In genomic region chr13:59656316-59656832, GRCm38 (mm10) we compare ENCODE assay signal across 9 mouse cellular contexts. TPM values are rescaled to one million over a fixed set of nuclear protein-coding genes. Genes with fewer than 3 reads are reported as not detected.
DNase-seq lines count a peak whose midpoint lies in the region; ATAC-seq and TF ChIP-seq lines count a peak whose summit lies in the region.
"Had no signal": no experiment of that assay in that cellular context is flagged by ENCODE, and none has a peak within 500 bp of the region (broad histone marks: within the 10 kb centered on the region; RNA-seq: fewer than 3 reads in every experiment).

No protein-coding gene starts in this region.

- H3K4me2 ChIP-seq in hindbrain, postnatal 0 days (ENCODE audit: low read depth, low read length) = no peak overlapping the region
- no peak overlapping the region for H3K4me2 ChIP-seq in midbrain, embryonic 15.5 days

- no peaks in the 10 kb centered on the region for H3K27me3 ChIP-seq in hindbrain, embryonic 10.5 days (ENCODE audit: insufficient read depth, poor library complexity, severe bottlenecking)
- H3K27me3 ChIP-seq in hindbrain, postnatal 0 days (ENCODE audit: insufficient read depth, low read length) = no peaks in the 10 kb centered on the region
- H3K27me3 ChIP-seq in midbrain, embryonic 15.5 days (replicated peaks) = no peaks in the 10 kb centered on the region

- H3K36me3 ChIP-seq in hindbrain, embryonic 10.5 days = peaks cover 89% of the 10 kb centered on the region
- H3K36me3 ChIP-seq in hindbrain, postnatal 0 days (ENCODE audit: insufficient read depth, low read length) = no peaks in the 10 kb centered on the region
- H3K36me3 ChIP-seq in midbrain, embryonic 15.5 days (replicated peaks) = no peaks in the 10 kb centered on the region

- ATAC-seq in hindbrain, postnatal 0 days = no peak
- no peak for ATAC-seq in midbrain, embryonic 15.5 days (replicated peaks)

- H3K27ac ChIP-seq in hindbrain, embryonic 10.5 days = peak overlapping the region; percentile 92
- no peak overlapping the region for H3K27ac ChIP-seq in hindbrain, postnatal 0 days
- peak overlapping the region; percentile 61 for H3K27ac ChIP-seq in midbrain, embryonic 15.5 days
- H3K27ac ChIP-seq: macrophage had no signal

- no peak overlapping the region for H3K9ac ChIP-seq in hindbrain, postnatal 0 days (replicated peaks; ENCODE audit: low read length)
- no peak overlapping the region for H3K9ac ChIP-seq in midbrain, embryonic 15.5 days

- peak overlapping the region; percentile 14; the same call in 1 of the 2 replicates for H3K4me3 ChIP-seq in hindbrain, embryonic 10.5 days
- H3K4me3 ChIP-seq in hindbrain, postnatal 0 days (ENCODE audit: low read length) = no peak overlapping the region
- H3K4me3 ChIP-seq in midbrain, embryonic 15.5 days = no peak overlapping the region

- no peak for DNase-seq in hindbrain, embryonic 10.5 days (ENCODE audit: low spot score)
- no peak for DNase-seq in hindbrain, postnatal 0 days (ENCODE audit: low spot score)
- DNase-seq in ES-CJ7 (ENCODE audit: low read depth, low spot score) = peak; percentile 80
- peak; percentile 74 for DNase-seq in induced T-regulatory cell, adult 2 months (ENCODE audit: low read depth)
- DNase-seq in urinary bladder, adult 2 months (ENCODE audit: low spot score) = no peak
- no peak for DNase-seq in adrenal gland, adult 2 months
- no peak for DNase-seq in adrenal gland, postnatal 10 days

- peaks cover 13% of the 10 kb centered on the region for H3K9me3 ChIP-seq in hindbrain, embryonic 10.5 days
- H3K9me3 ChIP-seq in hindbrain, postnatal 0 days (ENCODE audit: low read length) = no peaks in the 10 kb centered on the region
- H3K9me3 ChIP-seq in midbrain, embryonic 15.5 days = no peaks in the 10 kb centered on the region

- TF ChIP-seq CTCF in hindbrain, postnatal 0 days (IDR thresholded peaks at IDR 0.05; ENCODE audit: low read depth) = no peak

- peaks cover 76% of the 10 kb centered on the region for H3K4me1 ChIP-seq in hindbrain, embryonic 10.5 days (replicated peaks)
- peaks cover 7% of the 10 kb centered on the region for H3K4me1 ChIP-seq in hindbrain, postnatal 0 days (ENCODE audit: insufficient read depth, low read length)
- peaks cover 21% of the 10 kb centered on the region for H3K4me1 ChIP-seq in midbrain, embryonic 15.5 days

- 68% methylated on average over 10 of the region's 10 CpGs for WGBS in hindbrain, embryonic 10.5 days
- 49% methylated on average over 10 of the region's 10 CpGs for WGBS in hindbrain, postnatal 0 days
- 54% methylated on average over 10 of the region's 10 CpGs for WGBS in midbrain, embryonic 15.5 days

RNA-seq across cellular contexts. Expression of gene Golm1, which starts 19.2 kb away (rescaled TPM):
- 144 and 181 TPM in 2 replicates for polyA plus RNA-seq in hindbrain, embryonic 10.5 days (2016; fragmentation: Nextera tagmentation; extraction: Ambion mirVana)
- 16.8 and 17.9 TPM in 2 replicates for total RNA-seq in hindbrain, postnatal 0 days (2014; rRNA removed)
- 20.2 and 22.9 TPM in 2 replicates for polyA plus RNA-seq in hindbrain, postnatal 0 days (2015; fragmentation: Nextera tagmentation; extraction: Ambion mirVana)
- 31.0 and 32.8 TPM in 2 replicates for polyA plus RNA-seq in midbrain, embryonic 15.5 days (2015; fragmentation: Nextera tagmentation; extraction: Ambion mirVana)
- polyA plus RNA-seq in urinary bladder, adult 2 months (2012; rRNA removed) = 8.8 and 10.1 TPM in 2 replicates
- 10 to 100 TPM in 1 of 2 experiments, 1 to 10 TPM in 1; 6.7 to 10.4 TPM for total RNA-seq in adrenal gland, adult 2 months (2021)
- polyA plus RNA-seq in adrenal gland, adult 2 months (2012; rRNA removed) = 1.2 and 1.4 TPM in 2 replicates
- total RNA-seq in adrenal gland, postnatal 10 days (2021) = 10 to 100 TPM; 13.8 to 17.0 TPM

RNA-seq across cellular contexts. Expression of gene 4921517D22Rik, which starts 37.5 kb away (rescaled TPM):
- polyA plus RNA-seq in hindbrain, embryonic 10.5 days (2016; fragmentation: Nextera tagmentation; extraction: Ambion mirVana) = not detected in 2 replicates
- total RNA-seq in hindbrain, postnatal 0 days (2014; rRNA removed) = not detected in 2 replicates
- polyA plus RNA-seq in hindbrain, postnatal 0 days (2015; fragmentation: Nextera tagmentation; extraction: Ambion mirVana) = not detected in 2 replicates
- polyA plus RNA-seq in midbrain, embryonic 15.5 days (2015; fragmentation: Nextera tagmentation; extraction: Ambion mirVana) = not detected in 2 replicates
- not detected in 2 replicates for polyA plus RNA-seq in urinary bladder, adult 2 months (2012; rRNA removed)
- total RNA-seq in adrenal gland, adult 2 months (2021) = not detected
- polyA plus RNA-seq in adrenal gland, adult 2 months (2012; rRNA removed) = not detected in 2 replicates
- not detected for total RNA-seq in adrenal gland, postnatal 10 days (2021)
- polyA plus RNA-seq: macrophage had no signal

RNA-seq across cellular contexts. Expression of gene Spata31d1a, which starts 53.8 kb away (rescaled TPM):
- 0.05 TPM in 1 of 2 replicates, not detected in the other for polyA plus RNA-seq in hindbrain, embryonic 10.5 days (2016; fragmentation: Nextera tagmentation; extraction: Ambion mirVana)
- total RNA-seq in hindbrain, postnatal 0 days (2014; rRNA removed) = not detected in 2 replicates
- polyA plus RNA-seq in hindbrain, postnatal 0 days (2015; fragmentation: Nextera tagmentation; extraction: Ambion mirVana) = 0.09 and 0.16 TPM in 2 replicates
- 0.17 and 0.26 TPM in 2 replicates for polyA plus RNA-seq in midbrain, embryonic 15.5 days (2015; fragmentation: Nextera tagmentation; extraction: Ambion mirVana)
- polyA plus RNA-seq in urinary bladder, adult 2 months (2012; rRNA removed) = not detected in 2 replicates
- total RNA-seq in adrenal gland, adult 2 months (2021) = not detected
- polyA plus RNA-seq in adrenal gland, adult 2 months (2012; rRNA removed) = not detected in 2 replicates
- total RNA-seq in adrenal gland, postnatal 10 days (2021) = not detected
- polyA plus RNA-seq: macrophage had no signal

RNA-seq across cellular contexts. Expression of gene Spata31d1b, which starts 55.7 kb away (rescaled TPM):
- 0.04 TPM in 1 of 2 replicates, not detected in the other for polyA plus RNA-seq in hindbrain, embryonic 10.5 days (2016; fragmentation: Nextera tagmentation; extraction: Ambion mirVana)
- total RNA-seq in hindbrain, postnatal 0 days (2014; rRNA removed) = 0.21 TPM in 1 of 2 replicates, not detected in the other
- polyA plus RNA-seq in hindbrain, postnatal 0 days (2015; fragmentation: Nextera tagmentation; extraction: Ambion mirVana) = not detected in 2 replicates
- polyA plus RNA-seq in midbrain, embryonic 15.5 days (2015; fragmentation: Nextera tagmentation; extraction: Ambion mirVana) = not detected in 2 replicates
- not detected in 2 replicates for polyA plus RNA-seq in urinary bladder, adult 2 months (2012; rRNA removed)
- not detected for total RNA-seq in adrenal gland, adult 2 months (2021)
- polyA plus RNA-seq in adrenal gland, adult 2 months (2012; rRNA removed) = not detected in 2 replicates
- not detected for total RNA-seq in adrenal gland, postnatal 10 days (2021)
- polyA plus RNA-seq: macrophage had no signal

Comparison
In these comparisons a context has a peak if more than half of its experiments do, and no peak if none do; other contexts are left out.
1. DNase-seq: peak in ES-CJ7 (single experiment) and induced T-regulatory cell, adult 2 months (single experiment); none in hindbrain, embryonic 10.5 days (single experiment), hindbrain, postnatal 0 days (single experiment), urinary bladder, adult 2 months (single experiment), adrenal gland, adult 2 months (single experiment) and adrenal gland, postnatal 10 days (single experiment).